Mouse (Mus musculus) testis, adult 2 months (tissue): ENCODE data around the gene Lrrc66.

Experiments
- CTCF ChIP-seq: fragments of 200-500 bp; IDR thresholded peaks from 2 replicates; pipeline ENCODE4 v1.5.1; 2012; ENCODE audit warnings: low read depth, mild to moderate bottlenecking, inconsistent platforms, low read length, moderate library complexity; ENCODE audit not compliant: control insufficient read depth, insufficient read depth, insufficient replicate concordance
- POLR2A ChIP-seq: fragments of 200-500 bp; IDR thresholded peaks from 2 replicates; pipeline ENCODE4 v1.6.1; 2012; ENCODE audit warnings: low read depth, mild to moderate bottlenecking, inconsistent platforms, low read length, moderate library complexity; ENCODE audit not compliant: control insufficient read depth

GRCm38 (mm10) chr5:73611071-73611470 is 21.3 kb downstream of the Lrrc66 start:
- no peak for TF ChIP-seq POLR2A
- no peak for TF ChIP-seq CTCF
